Mouse (Mus musculus): ENCODE results near the gene Pilra. TPM values are rescaled to one million over a fixed set of nuclear protein-coding genes. Genes with fewer than 3 reads are reported as not detected.

The Pilra gene
- polyA plus RNA-seq, 2 experiments: 1.5 to 2.2 TPM

- no peak for ATAC-seq (ENCODE audit: insufficient read depth)
- Histone ChIP-seq H3K27ac (no peak overlapping the region; the same call in 1 of the 2 replicates), H3K4me3 (ENCODE audit: insufficient read depth in 1 of 2, low read depth in 2 of 2, low read length in 2 of 2) (peak overlapping the region; percentile 85 to 88), H3K36me3 (replicated peaks; ENCODE audit: control insufficient read depth, insufficient read depth, low read depth) (peaks cover 40% of the 10 kb centered on the region), H3K4me1 (replicated peaks; ENCODE audit: control insufficient read depth in 2 of 2, insufficient read depth in 2 of 2, low read length in 1 of 2) (peaks cover 15 to 28% of the 10 kb centered on the region in 2 experiments), H3K9me3 (ENCODE audit: control insufficient read depth, low read length) (peaks cover 2% of the 10 kb centered on the region; the same call in 1 of the 2 replicates), H3K27me3 (ENCODE audit: control insufficient read depth, insufficient read depth, low read length) (no peaks in the 10 kb centered on the region), H3K9ac (replicated peaks) (peak overlapping the region; percentile 43), H3K4me2 (ENCODE audit: low read depth) (peak overlapping the region; percentile 84)
- DNase-seq (ENCODE audit: low read depth in 3 of 3, low spot score in 3 of 3): no peak
- WGBS (ENCODE audit: insufficient replicate concordance): 57% methylated on average over 9 of the region's 9 CpGs
- TF ChIP-seq EP300 (IDR thresholded peaks at IDR 0.05; ENCODE audit: low read depth) (no peak), CTCF (IDR thresholded peaks at IDR 0.05; ENCODE audit: low read depth) (no peak)
Observed at GRCm38 (mm10) chr5:137783901-137784540, 52.1 kb downstream of the Pilra start.

- no peak overlapping the region for H3K27ac ChIP-seq
- H3K9ac ChIP-seq (replicated peaks): no peak overlapping the region
- H3K4me3 ChIP-seq (ENCODE audit: insufficient read depth in 1 of 2, low read depth in 2 of 2, low read length in 2 of 2): no peak overlapping the region; a peak in 1 of 4 replicates
- H3K36me3 ChIP-seq (replicated peaks; ENCODE audit: control insufficient read depth, insufficient read depth, low read depth): peaks cover 40% of the 10 kb centered on the region
- peaks cover under 1% of the 10 kb centered on the region; the same call in 1 of the 2 replicates for H3K9me3 ChIP-seq (ENCODE audit: control insufficient read depth, low read length)
- peak; percentile 20; the same call in 1 of the 2 replicates for TF ChIP-seq CTCF (IDR thresholded peaks at IDR 0.05; ENCODE audit: low read depth)
- TF ChIP-seq EP300 (IDR thresholded peaks at IDR 0.05; ENCODE audit: low read depth): no peak
- H3K27me3 ChIP-seq (ENCODE audit: control insufficient read depth, insufficient read depth, low read length): no peaks in the 10 kb centered on the region
- H3K4me2 ChIP-seq (ENCODE audit: low read depth): peak overlapping the region; percentile 84
- peaks cover 18 to 30% of the 10 kb centered on the region in 2 experiments for H3K4me1 ChIP-seq (replicated peaks; ENCODE audit: control insufficient read depth in 2 of 2, insufficient read depth in 2 of 2, low read length in 1 of 2)
- ATAC-seq (ENCODE audit: insufficient read depth) (no peak), DNase-seq (ENCODE audit: low read depth in 3 of 3, low spot score in 3 of 3) (no peak)
- WGBS (ENCODE audit: insufficient replicate concordance): 77% methylated on average over 13 of the region's 13 CpGs
Observed at GRCm38 (mm10) chr5:137782776-137783522, 53.1 kb downstream of the Pilra start.

- no peak overlapping the region for H3K4me3 ChIP-seq (ENCODE audit: insufficient read depth in 1 of 2, low read depth in 2 of 2, low read length in 2 of 2)
- H3K27ac ChIP-seq: no peak overlapping the region
- H3K36me3 ChIP-seq (replicated peaks; ENCODE audit: control insufficient read depth, insufficient read depth, low read depth): peaks cover 40% of the 10 kb centered on the region
- ATAC-seq (ENCODE audit: insufficient read depth): no peak
- peaks cover 16 to 31% of the 10 kb centered on the region in 2 experiments for H3K4me1 ChIP-seq (replicated peaks; ENCODE audit: control insufficient read depth in 2 of 2, insufficient read depth in 2 of 2, low read length in 1 of 2)
- DNase-seq (ENCODE audit: low read depth in 3 of 3, low spot score in 3 of 3): no peak
- H3K9me3 ChIP-seq (ENCODE audit: control insufficient read depth, low read length): no peaks in the 10 kb centered on the region
- TF ChIP-seq EP300 (IDR thresholded peaks at IDR 0.05; ENCODE audit: low read depth) (no peak), CTCF (IDR thresholded peaks at IDR 0.05; ENCODE audit: low read depth) (no peak)
- WGBS (ENCODE audit: insufficient replicate concordance): 85% methylated on average over 7 of the region's 7 CpGs
- no peak overlapping the region for H3K9ac ChIP-seq (replicated peaks)
- no peak overlapping the region for H3K4me2 ChIP-seq (ENCODE audit: low read depth)
- no peaks in the 10 kb centered on the region for H3K27me3 ChIP-seq (ENCODE audit: control insufficient read depth, insufficient read depth, low read length)
Observed at GRCm38 (mm10) chr5:137781661-137782060, 54.4 kb downstream of the Pilra start.

GRCm38 (mm10) chr5:137779053-137779933, 56.8 kb downstream of the Pilra start:
- TF ChIP-seq EP300 (IDR thresholded peaks at IDR 0.05; ENCODE audit: low read depth) (no peak), CTCF (IDR thresholded peaks at IDR 0.05; ENCODE audit: low read depth) (0 out of 2 replicates have a peak, but pooled peaks have one; percentile 5)
- Histone ChIP-seq H3K4me2 (ENCODE audit: low read depth) (peak overlapping the region; percentile 97), H3K4me3 (ENCODE audit: insufficient read depth in 1 of 2, low read depth in 2 of 2, low read length in 2 of 2) (peak overlapping the region; percentile 88 to 100), H3K9me3 (ENCODE audit: control insufficient read depth, low read length) (no peaks in the 10 kb centered on the region), H3K9ac (replicated peaks) (peak overlapping the region; percentile 97), H3K4me1 (replicated peaks; ENCODE audit: control insufficient read depth in 2 of 2, insufficient read depth in 2 of 2, low read length in 1 of 2) (peaks cover 19 to 32% of the 10 kb centered on the region in 2 experiments), H3K27me3 (ENCODE audit: control insufficient read depth, insufficient read depth, low read length) (no peaks in the 10 kb centered on the region), H3K27ac (peak overlapping the region; percentile 82), H3K36me3 (replicated peaks; ENCODE audit: control insufficient read depth, insufficient read depth, low read depth) (peaks cover 35% of the 10 kb centered on the region)
- under 1% methylated on average over 73 of the region's 83 CpGs for WGBS (ENCODE audit: insufficient replicate concordance)
- DNase-seq (ENCODE audit: low read depth in 3 of 3, low spot score in 3 of 3): no peak
- peak; percentile 71 for ATAC-seq (ENCODE audit: insufficient read depth)
